Mouse (Mus musculus): Measurements from ENCODE around the gene H3f3a. TPM values are rescaled to one million over a fixed set of nuclear protein-coding genes. Genes with fewer than 3 reads are reported as not detected.

Gene H3f3a
- polyA plus RNA-seq, 1 experiment from 2014 or later: 2,557 TPM

- Histone ChIP-seq H3K27ac (no peak overlapping the region; the same call in 1 of the 2 replicates), H3K4me1 (replicated peaks; ENCODE audit: insufficient read depth, low read length) (peaks cover 8% of the 10 kb centered on the region; the same call in 1 of the 2 replicates), H3K4me2 (ENCODE audit: low read length) (peak overlapping the region; percentile 89; the same call in 1 of the 2 replicates), H3K36me3 (ENCODE audit: insufficient read depth, low read length) (no peaks in the 10 kb centered on the region), H3K9me3 (replicated peaks; ENCODE audit: low read length) (no peaks in the 10 kb centered on the region), H3K9ac (ENCODE audit: low read depth, low read length) (no peak overlapping the region), H3K27me3 (ENCODE audit: insufficient read depth, low read length) (no peaks in the 10 kb centered on the region), H3K4me3 (replicated peaks; ENCODE audit: low read depth, low read length) (no peak overlapping the region)
- no peak for ATAC-seq (replicated peaks; ENCODE audit: low FRiP score, low read depth)
- WGBS: 84% methylated on average over 10 of the region's 10 CpGs
- no peak for TF ChIP-seq CTCF (IDR thresholded peaks at IDR 0.05; ENCODE audit: low read depth)
- DNase-seq (ENCODE audit: low spot score): no peak
Observed at GRCm38 (mm10) chr1:180778941-180779340, 34.8 kb downstream of the H3f3a start.

GRCm38 (mm10) chr1:180778403-180778754 is 35.4 kb downstream of the H3f3a start:
- peak overlapping the region; percentile 57 for H3K4me3 ChIP-seq (replicated peaks; ENCODE audit: low read depth, low read length)
- no peak for TF ChIP-seq CTCF (IDR thresholded peaks at IDR 0.05; ENCODE audit: low read depth)
- ATAC-seq (replicated peaks; ENCODE audit: low FRiP score, low read depth) (no peak), DNase-seq (ENCODE audit: low spot score) (no peak)
- H3K9me3 ChIP-seq (replicated peaks; ENCODE audit: low read length): no peaks in the 10 kb centered on the region
- no peaks in the 10 kb centered on the region for H3K36me3 ChIP-seq (ENCODE audit: insufficient read depth, low read length)
- H3K27ac ChIP-seq: peak overlapping the region; percentile 97
- H3K4me1 ChIP-seq (replicated peaks; ENCODE audit: insufficient read depth, low read length): peaks cover 8% of the 10 kb centered on the region; the same call in 1 of the 2 replicates
- 0% methylated on average over 13 of the region's 13 CpGs for WGBS
- H3K27me3 ChIP-seq (ENCODE audit: insufficient read depth, low read length): no peaks in the 10 kb centered on the region
- H3K9ac ChIP-seq (ENCODE audit: low read depth, low read length): peak overlapping the region; percentile 82
- H3K4me2 ChIP-seq (ENCODE audit: low read length): peak overlapping the region; percentile 89

- no peaks in the 10 kb centered on the region for H3K9me3 ChIP-seq (replicated peaks; ENCODE audit: low read length)
- ATAC-seq (replicated peaks; ENCODE audit: low FRiP score, low read depth): peak; percentile 88
- peak overlapping the region; percentile 97 for H3K27ac ChIP-seq
- H3K4me2 ChIP-seq (ENCODE audit: low read length): peak overlapping the region; percentile 89
- H3K36me3 ChIP-seq (ENCODE audit: insufficient read depth, low read length): no peaks in the 10 kb centered on the region
- peaks cover 8% of the 10 kb centered on the region; the same call in 1 of the 2 replicates for H3K4me1 ChIP-seq (replicated peaks; ENCODE audit: insufficient read depth, low read length)
- under 1% methylated on average over 56 of the region's 56 CpGs for WGBS
- TF ChIP-seq CTCF (IDR thresholded peaks at IDR 0.05; ENCODE audit: low read depth): peak; percentile 74
- H3K4me3 ChIP-seq (replicated peaks; ENCODE audit: low read depth, low read length): peak overlapping the region; percentile 57
- DNase-seq (ENCODE audit: low spot score): peak; percentile 97
- no peaks in the 10 kb centered on the region for H3K27me3 ChIP-seq (ENCODE audit: insufficient read depth, low read length)
- H3K9ac ChIP-seq (ENCODE audit: low read depth, low read length): peak overlapping the region; percentile 82
Observed at GRCm38 (mm10) chr1:180777660-180778402, 35.9 kb downstream of the H3f3a start.

GRCm38 (mm10) chr1:180777289-180777659 is 36.5 kb downstream of the H3f3a start:
- Histone ChIP-seq H3K4me3 (replicated peaks; ENCODE audit: low read depth, low read length) (peak overlapping the region; percentile 57), H3K4me1 (replicated peaks; ENCODE audit: insufficient read depth, low read length) (peaks cover 8% of the 10 kb centered on the region; the same call in 1 of the 2 replicates), H3K27ac (peak overlapping the region; percentile 97), H3K36me3 (ENCODE audit: insufficient read depth, low read length) (no peaks in the 10 kb centered on the region), H3K4me2 (ENCODE audit: low read length) (peak overlapping the region; percentile 89), H3K9ac (ENCODE audit: low read depth, low read length) (peak overlapping the region; percentile 82), H3K9me3 (replicated peaks; ENCODE audit: low read length) (no peaks in the 10 kb centered on the region), H3K27me3 (ENCODE audit: insufficient read depth, low read length) (no peaks in the 10 kb centered on the region)
- 5% methylated on average over 10 of the region's 10 CpGs for WGBS
- no peak for DNase-seq (ENCODE audit: low spot score)
- no peak for TF ChIP-seq CTCF (IDR thresholded peaks at IDR 0.05; ENCODE audit: low read depth)
- no peak; the same call in 1 of the 2 replicates for ATAC-seq (replicated peaks; ENCODE audit: low FRiP score, low read depth)

- TF ChIP-seq CTCF (IDR thresholded peaks at IDR 0.05; ENCODE audit: low read depth): no peak
- Histone ChIP-seq H3K27me3 (ENCODE audit: insufficient read depth, low read length) (no peaks in the 10 kb centered on the region), H3K27ac (peak overlapping the region; percentile 36; the same call in 1 of the 2 replicates), H3K4me1 (replicated peaks; ENCODE audit: insufficient read depth, low read length) (peaks cover 8% of the 10 kb centered on the region; the same call in 1 of the 2 replicates), H3K4me2 (ENCODE audit: low read length) (no peak overlapping the region), H3K4me3 (replicated peaks; ENCODE audit: low read depth, low read length) (no peak overlapping the region), H3K36me3 (ENCODE audit: insufficient read depth, low read length) (no peaks in the 10 kb centered on the region), H3K9me3 (replicated peaks; ENCODE audit: low read length) (no peaks in the 10 kb centered on the region), H3K9ac (ENCODE audit: low read depth, low read length) (no peak overlapping the region)
- ATAC-seq (replicated peaks; ENCODE audit: low FRiP score, low read depth) (no peak), DNase-seq (ENCODE audit: low spot score) (no peak)
- 73% methylated on average over 6 of the region's 6 CpGs for WGBS
Observed at GRCm38 (mm10) chr1:180776494-180776893, 37.2 kb downstream of the H3f3a start.

- no peaks in the 10 kb centered on the region for H3K36me3 ChIP-seq (ENCODE audit: insufficient read depth, low read length)
Observed at GRCm38 (mm10) chr1:180775849-180776493, 37.8 kb downstream of the H3f3a start.

More at GRCm38 (mm10) chr1:180775849-180776493, 37.8 kb downstream of the H3f3a start:
- H3K27ac ChIP-seq: peak overlapping the region; percentile 36; the same call in 1 of the 2 replicates
- 55% methylated on average over 6 of the region's 6 CpGs for WGBS
- no peaks in the 10 kb centered on the region for H3K27me3 ChIP-seq (ENCODE audit: insufficient read depth, low read length)
- no peak for DNase-seq (ENCODE audit: low spot score)
- peaks cover 8% of the 10 kb centered on the region; the same call in 1 of the 2 replicates for H3K4me1 ChIP-seq (replicated peaks; ENCODE audit: insufficient read depth, low read length)
- H3K4me3 ChIP-seq (replicated peaks; ENCODE audit: low read depth, low read length): no peak overlapping the region
- H3K9ac ChIP-seq (ENCODE audit: low read depth, low read length): no peak overlapping the region
- TF ChIP-seq CTCF (IDR thresholded peaks at IDR 0.05; ENCODE audit: low read depth): no peak
- no peaks in the 10 kb centered on the region for H3K9me3 ChIP-seq (replicated peaks; ENCODE audit: low read length)
- H3K4me2 ChIP-seq (ENCODE audit: low read length): no peak overlapping the region
- ATAC-seq (replicated peaks; ENCODE audit: low FRiP score, low read depth): no peak

Data from kidney, postnatal 0 days (tissue).